In genomic region chr2:116072706-116073105, GRCm38 (mm10) we compare ENCODE assay signal across 8 mouse cellular contexts. TPM values are rescaled to one million over a fixed set of nuclear protein-coding genes. Genes with fewer than 3 reads are reported as not detected.
DNase-seq lines count a peak whose midpoint lies in the region; ATAC-seq and TF ChIP-seq lines count a peak whose summit lies in the region.

No protein-coding gene starts in this region.

- peak overlapping the region; percentile 86; the same call in 1 of the 2 replicates for H3K4me2 ChIP-seq in heart, postnatal 0 days (ENCODE audit: low read depth, low read length)
- H3K4me2 ChIP-seq in embryonic facial prominence, embryonic 11.5 days (ENCODE audit: low read depth, low read length) = peak overlapping the region; percentile 59
- peak overlapping the region; percentile 71 for H3K4me2 ChIP-seq in midbrain, embryonic 13.5 days (replicated peaks)

- H3K4me1 ChIP-seq in heart, postnatal 0 days (ENCODE audit: control insufficient read depth, insufficient read depth) = 0 out of 2 replicates have a peak, but pooled peaks cover 3% of the 10 kb centered on the region
- H3K4me1 ChIP-seq in embryonic facial prominence, embryonic 11.5 days (ENCODE audit: control insufficient read depth, insufficient read depth, low read length) = no peaks in the 10 kb centered on the region
- peaks cover 60% of the 10 kb centered on the region for H3K4me1 ChIP-seq in hindbrain, embryonic 10.5 days (replicated peaks)
- peaks cover 44% of the 10 kb centered on the region for H3K4me1 ChIP-seq in midbrain, embryonic 13.5 days (replicated peaks)

- WGBS in heart, postnatal 0 days = 40% methylated on average over 5 of the region's 5 CpGs
- WGBS in embryonic facial prominence, embryonic 11.5 days = 3% methylated on average over 5 of the region's 5 CpGs
- WGBS in hindbrain, embryonic 10.5 days = 8% methylated on average over 5 of the region's 5 CpGs
- 4% methylated on average over 5 of the region's 5 CpGs for WGBS in midbrain, embryonic 13.5 days

- TF ChIP-seq CTCF in heart, postnatal 0 days (IDR thresholded peaks at IDR 0.05; ENCODE audit: low read depth) = no peak

- TF ChIP-seq EP300 in heart, postnatal 0 days (IDR thresholded peaks at IDR 0.05; ENCODE audit: low read depth) = no peak

- H3K9me3 ChIP-seq in heart, postnatal 0 days (replicated peaks; ENCODE audit: control insufficient read depth, low read length) = no peaks in the 10 kb centered on the region
- H3K9me3 ChIP-seq in embryonic facial prominence, embryonic 11.5 days (replicated peaks; ENCODE audit: control insufficient read depth, low read length) = no peaks in the 10 kb centered on the region
- no peaks in the 10 kb centered on the region for H3K9me3 ChIP-seq in hindbrain, embryonic 10.5 days
- H3K9me3 ChIP-seq in midbrain, embryonic 13.5 days = no peaks in the 10 kb centered on the region

- H3K36me3 ChIP-seq in heart, postnatal 0 days (replicated peaks; ENCODE audit: control insufficient read depth, insufficient read depth, low read length) = no peaks in the 10 kb centered on the region
- H3K36me3 ChIP-seq in embryonic facial prominence, embryonic 11.5 days (replicated peaks; ENCODE audit: control insufficient read depth, insufficient read depth, low read depth, low read length) = no peaks in the 10 kb centered on the region
- H3K36me3 ChIP-seq in hindbrain, embryonic 10.5 days = no peaks in the 10 kb centered on the region
- H3K36me3 ChIP-seq in midbrain, embryonic 13.5 days = no peaks in the 10 kb centered on the region

- peaks cover 5% of the 10 kb centered on the region; the same call in 1 of the 2 replicates for H3K27me3 ChIP-seq in heart, postnatal 0 days (ENCODE audit: control insufficient read depth, insufficient read depth, low read length)
- H3K27me3 ChIP-seq in embryonic facial prominence, embryonic 11.5 days (ENCODE audit: control insufficient read depth, insufficient read depth, low read length) = no peaks in the 10 kb centered on the region
- peaks cover 77% of the 10 kb centered on the region for H3K27me3 ChIP-seq in hindbrain, embryonic 10.5 days (ENCODE audit: insufficient read depth, poor library complexity, severe bottlenecking)
- peaks cover 68% of the 10 kb centered on the region for H3K27me3 ChIP-seq in midbrain, embryonic 13.5 days

- ATAC-seq in heart, postnatal 0 days (ENCODE audit: insufficient read depth, low read depth) = no peak
- ATAC-seq in embryonic facial prominence, embryonic 11.5 days (replicated peaks; ENCODE audit: insufficient number of reproducible peaks, low FRiP score, low TSS enrichment, low read depth) = no peak
- ATAC-seq in midbrain, embryonic 13.5 days = no peak

- H3K9ac ChIP-seq in heart, postnatal 0 days (replicated peaks; ENCODE audit: low read depth, low read length) = no peak overlapping the region
- H3K9ac ChIP-seq in embryonic facial prominence, embryonic 11.5 days (replicated peaks; ENCODE audit: low read length) = peak overlapping the region; percentile 51
- H3K9ac ChIP-seq in midbrain, embryonic 13.5 days (replicated peaks) = peak overlapping the region; percentile 95

- peak overlapping the region; percentile 48; the same call in 1 of the 2 replicates for H3K4me3 ChIP-seq in heart, postnatal 0 days (ENCODE audit: low read depth, low read length)
- H3K4me3 ChIP-seq in embryonic facial prominence, embryonic 11.5 days (ENCODE audit: low read depth, low read length) = peak overlapping the region; percentile 76; the same call in 1 of the 2 replicates
- H3K4me3 ChIP-seq in hindbrain, embryonic 10.5 days = peak overlapping the region; percentile 90
- peak overlapping the region; percentile 71 for H3K4me3 ChIP-seq in midbrain, embryonic 13.5 days (replicated peaks)

- no peak for DNase-seq in heart, postnatal 0 days (ENCODE audit: low spot score)
- no peak for DNase-seq in heart, adult 18-20 months
- DNase-seq in embryonic facial prominence, embryonic 11.5 days (ENCODE audit: low spot score) = peak; percentile 21
- no peak for DNase-seq in hindbrain, embryonic 10.5 days (ENCODE audit: low spot score)
- no peak for DNase-seq in gastrocnemius, postnatal 14 days
- DNase-seq in ovary, adult 18-20 months (ENCODE audit: low spot score) = no peak
- no peak for DNase-seq in urinary bladder, postnatal 4 days (ENCODE audit: low spot score in 2 of 2)

- intact Hi-C loops in gastrocnemius, postnatal 14 days (cut with DNase I; ENCODE audit: low total_unique reads) = no loop called here

- H3K27ac ChIP-seq in heart, postnatal 0 days (ENCODE audit: low read depth) = no peak overlapping the region
- no peak overlapping the region for H3K27ac ChIP-seq in embryonic facial prominence, embryonic 11.5 days (replicated peaks; ENCODE audit: low read depth, low read length)
- peak overlapping the region; percentile 98 for H3K27ac ChIP-seq in hindbrain, embryonic 10.5 days
- H3K27ac ChIP-seq in midbrain, embryonic 13.5 days = peak overlapping the region; percentile 80

RNA-seq across cellular contexts. Expression of gene Meis2, which starts 7.1 kb away (rescaled TPM):
- total RNA-seq in heart, postnatal 0 days (2014; rRNA removed; ENCODE audit: low replicate concordance) = 30.5 and 42.2 TPM in 2 replicates
- polyA plus RNA-seq in heart, postnatal 0 days (2015; fragmentation: Nextera tagmentation; extraction: Ambion mirVana) = 15.4 and 15.7 TPM in 2 replicates
- total RNA-seq in heart, adult 18-20 months (2021) = 10 to 100 TPM; 19.1 to 24.3 TPM
- polyA plus RNA-seq in embryonic facial prominence, embryonic 11.5 days (2014; fragmentation: Nextera tagmentation; extraction: Ambion mirVana) = 58.8 and 65.3 TPM in 2 replicates
- 61.3 and 91.1 TPM in 2 replicates for polyA plus RNA-seq in hindbrain, embryonic 10.5 days (2016; fragmentation: Nextera tagmentation; extraction: Ambion mirVana)
- 69.4 and 79.0 TPM in 2 replicates for polyA plus RNA-seq in midbrain, embryonic 13.5 days (2015; fragmentation: Nextera tagmentation; extraction: Ambion mirVana)
- total RNA-seq in gastrocnemius, postnatal 14 days (2021) = 1 to 10 TPM; 2.6 to 3.2 TPM

Comparison
In these comparisons a context has a peak if more than half of its experiments do, and no peak if none do; other contexts are left out.
1. H3K27ac ChIP-seq: peak in hindbrain, embryonic 10.5 days (single experiment) and midbrain, embryonic 13.5 days (single experiment); none in heart, postnatal 0 days (single experiment) and embryonic facial prominence, embryonic 11.5 days (single experiment).
2. Peak in every context shown above with its lines, with median percentiles within 50 percentile points of each other: H3K4me2 ChIP-seq and H3K4me3 ChIP-seq.